Mouse (Mus musculus): ENCODE data around the gene Tmc3. TPM values are rescaled to one million over a fixed set of nuclear protein-coding genes. Genes with fewer than 3 reads are reported as not detected.
A peak's percentile ranks its signal among the peaks of the same experiment; 100 is the strongest.

The Tmc3 gene
- total RNA-seq (2021): under 1 TPM; 0.07 to 0.36 TPM
- long read RNA-seq, experiment 1: 0 reads
- long read RNA-seq, experiment 2: 0 reads

DNA sequence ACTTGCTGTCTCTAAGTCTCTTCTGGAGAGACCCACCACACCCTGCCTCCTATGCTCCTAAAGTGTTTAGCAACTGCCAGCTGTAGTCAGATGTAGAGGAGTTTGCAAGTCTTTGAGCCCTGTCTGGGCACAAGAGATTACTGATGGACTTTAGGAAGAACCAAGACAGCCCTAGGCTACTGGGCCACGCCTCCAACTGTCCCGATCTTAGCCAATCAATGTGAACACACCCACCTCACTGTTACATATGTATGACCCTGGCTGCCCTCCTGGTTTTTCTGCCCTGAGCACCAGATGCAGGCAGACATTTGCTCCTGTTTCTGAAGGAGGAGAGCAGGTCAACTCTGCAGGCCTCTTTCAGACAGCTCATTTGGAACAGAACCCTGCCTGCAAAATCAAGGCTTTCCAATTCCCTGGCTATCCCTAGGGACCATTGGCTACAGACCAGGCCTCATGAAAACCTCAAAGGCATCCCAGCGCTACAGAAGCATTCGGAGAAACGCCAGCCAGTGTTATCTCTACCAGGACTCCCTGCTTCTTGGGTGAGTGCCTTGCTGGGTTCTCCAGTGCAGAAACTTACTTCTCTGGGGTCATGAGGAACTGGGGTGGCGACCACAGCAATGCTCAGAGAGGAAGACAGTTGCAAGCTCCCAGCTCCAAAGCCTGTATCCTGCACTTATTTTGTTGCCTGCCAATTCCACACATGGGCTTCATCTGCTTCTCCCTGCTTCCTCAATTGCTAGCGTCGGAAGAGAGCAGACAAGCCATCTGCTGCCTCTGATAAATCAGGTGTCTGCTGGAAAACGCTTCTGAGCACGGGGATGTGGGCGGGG, at the start of gene Tmc3:
Gene Tmc3, plus strand, starts transcription at position 289 of the 833 bp plus-strand sequence.
- peak in 1 of 2 experiments; percentile 38 for DNase-seq

DNA sequence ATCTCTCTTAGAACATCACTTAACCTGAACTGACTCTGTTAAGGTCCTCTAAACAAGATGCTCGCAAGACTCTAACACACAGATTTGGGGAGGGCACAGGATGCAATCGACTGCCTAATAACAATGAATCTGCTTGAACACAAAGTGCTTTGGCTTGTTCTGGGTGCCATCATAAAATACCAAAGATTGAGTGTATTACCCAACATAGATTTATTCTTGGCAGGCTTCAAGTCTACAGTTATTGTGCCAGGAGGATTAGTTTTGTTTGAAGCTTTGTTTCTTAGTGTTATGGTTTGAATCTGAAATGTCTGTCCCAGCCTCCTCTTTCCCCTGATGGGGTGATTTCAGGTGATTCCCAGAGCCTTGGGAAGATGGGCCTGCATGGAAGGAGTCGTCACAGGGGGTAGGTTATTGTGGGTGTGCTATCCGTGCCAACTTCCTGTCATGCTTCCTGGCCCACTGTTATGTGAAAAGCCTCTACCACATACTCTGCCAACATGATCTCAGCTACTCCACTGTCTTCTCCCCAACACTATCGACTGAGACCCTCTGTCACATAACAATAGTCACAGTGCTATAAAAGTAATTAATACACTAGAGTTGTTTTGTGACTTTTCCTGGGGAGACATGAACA, 43.1 kb upstream of the Tmc3 start:
- DNase-seq: no peak

DNA sequence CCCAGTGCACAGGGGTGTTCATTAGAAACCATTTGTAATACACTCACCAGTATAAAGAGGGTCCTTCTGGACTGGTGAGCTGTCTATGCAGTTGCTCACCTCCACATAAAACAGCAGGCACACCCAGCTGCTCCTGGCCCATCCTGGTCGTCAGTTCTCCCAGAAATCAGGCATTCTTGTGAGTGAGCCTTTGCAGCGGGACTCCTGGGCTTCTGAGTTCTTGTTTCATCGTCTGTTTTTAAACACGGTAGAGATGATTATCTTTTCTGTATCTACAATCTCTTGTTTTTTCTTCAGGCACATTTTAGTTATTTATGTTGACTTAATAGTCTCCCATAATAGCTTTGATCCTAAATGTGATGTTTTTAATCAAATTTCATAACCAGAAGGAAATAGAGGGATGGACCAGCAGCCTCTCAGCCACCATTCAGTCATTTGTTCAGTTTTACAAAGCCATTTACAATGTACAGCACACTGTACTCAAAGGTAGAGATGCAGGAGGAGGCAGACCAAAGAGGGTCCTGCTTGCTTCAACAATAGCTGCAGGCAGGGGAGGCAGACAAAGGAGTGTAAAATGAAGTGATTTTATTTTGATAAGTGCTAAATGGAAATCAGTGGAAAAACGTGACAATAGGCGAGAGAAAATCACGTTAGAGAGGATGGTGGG, 35.9 kb upstream of the Tmc3 start:
- no peak for DNase-seq

DNA sequence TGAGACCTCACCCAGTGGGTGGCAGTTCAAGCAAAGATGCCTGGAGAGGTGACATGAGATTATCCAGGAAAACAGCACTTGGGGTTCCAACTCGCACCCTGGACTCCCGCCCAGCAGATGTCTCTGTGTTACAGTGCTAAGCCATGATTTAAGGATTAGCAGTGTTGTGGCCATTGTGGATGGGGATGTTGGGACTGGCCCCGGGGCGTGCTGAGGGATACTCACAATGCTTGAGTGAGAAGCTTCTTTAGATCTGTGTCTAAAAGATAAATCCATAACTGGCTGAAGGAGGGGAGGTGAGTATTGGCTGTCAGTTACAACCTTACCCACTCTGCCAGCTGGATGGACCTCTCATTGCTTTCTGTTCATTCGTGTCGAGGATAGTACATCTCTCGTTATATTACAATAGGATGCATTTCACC, 35.4 kb upstream of the Tmc3 start:
- no peak for DNase-seq

DNA sequence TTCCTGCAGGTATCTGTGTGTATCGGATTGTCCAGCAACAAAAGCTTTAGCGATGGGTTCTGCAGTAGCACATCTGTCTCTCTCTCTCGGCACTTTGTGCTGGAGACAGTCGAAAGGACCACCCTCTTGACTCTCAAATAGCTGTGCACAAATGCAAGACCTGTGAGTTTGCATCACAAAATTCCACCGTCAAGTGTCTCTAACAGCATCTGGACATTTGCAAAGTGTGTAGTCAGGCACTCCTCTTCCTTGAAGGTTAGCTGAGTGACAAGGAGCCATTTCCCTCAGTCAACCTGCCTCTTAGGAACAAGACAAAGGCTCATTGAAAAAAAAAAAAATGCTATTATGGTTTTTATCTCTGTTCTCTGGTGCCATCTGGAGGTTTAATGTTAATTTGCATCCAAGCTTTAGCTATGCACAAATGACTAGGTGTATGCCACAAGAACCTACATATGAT, 34.7 kb upstream of the Tmc3 start:
- peak in 1 of 2 experiments; percentile 13 for DNase-seq

DNA sequence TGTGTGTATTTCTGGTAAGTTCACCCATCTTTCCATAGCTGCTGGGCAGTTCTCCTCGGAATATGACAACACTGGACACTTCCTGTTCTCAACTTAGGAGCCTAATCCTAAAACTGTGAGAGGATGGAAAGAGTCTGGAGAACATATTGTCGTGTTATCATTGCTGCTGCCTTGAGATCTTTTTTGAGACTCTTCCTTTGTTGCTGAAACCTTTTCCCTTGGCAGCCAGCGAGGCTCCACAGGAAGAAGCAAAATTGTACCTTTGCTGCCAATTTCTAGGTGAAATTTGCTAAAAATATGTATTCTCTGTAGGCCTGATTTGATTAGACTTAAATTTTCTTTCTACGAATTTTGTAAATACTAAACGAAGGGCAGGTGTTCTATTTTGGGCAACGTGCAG, 30.2 kb upstream of the Tmc3 start:
- DNase-seq: no peak

DNA sequence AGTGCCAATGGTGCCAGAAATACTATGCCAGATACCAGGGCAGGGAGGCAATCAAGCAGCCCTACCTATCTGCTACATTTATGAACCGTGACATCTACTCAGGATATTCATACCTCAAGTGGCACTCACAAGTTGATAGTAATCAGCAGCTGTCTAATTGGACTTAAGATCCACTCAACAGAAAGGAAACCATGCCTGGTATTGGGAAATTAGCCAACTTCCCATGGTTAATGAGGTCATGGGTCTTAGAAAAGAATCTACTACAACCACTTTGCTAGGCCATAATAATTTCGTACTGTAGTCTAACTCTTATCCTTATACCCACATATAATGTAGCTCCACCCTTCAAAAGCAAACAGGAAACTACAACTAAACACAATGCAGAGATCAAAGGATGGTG, 28.2 kb upstream of the Tmc3 start:
- no peak for DNase-seq

DNA sequence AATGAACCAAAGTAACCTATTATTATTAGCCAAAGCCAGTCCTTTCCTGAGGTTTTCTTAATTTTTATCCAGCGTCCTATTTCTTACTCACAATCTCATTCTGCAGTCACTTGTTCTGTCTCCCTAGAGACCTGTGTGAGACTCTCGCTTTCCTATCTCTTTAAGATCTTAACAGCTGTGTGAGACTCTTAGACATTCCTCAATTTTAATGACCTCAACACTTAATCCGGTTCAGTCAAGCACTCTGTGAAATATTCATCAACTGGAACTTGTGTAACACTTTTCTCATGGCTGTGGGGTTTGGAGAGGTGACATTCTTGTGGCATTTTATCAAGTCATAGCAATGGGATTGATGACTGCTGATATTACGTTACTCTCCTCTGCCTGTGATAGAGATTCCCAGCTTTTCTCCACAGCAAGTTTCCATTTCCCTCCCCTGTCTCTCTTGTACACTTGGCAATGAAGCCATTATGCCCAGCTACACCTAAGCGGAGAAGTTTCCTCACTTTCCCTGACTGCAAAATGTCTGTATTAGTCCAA, 25.9 kb upstream of the Tmc3 start:
- no peak for DNase-seq

DNA sequence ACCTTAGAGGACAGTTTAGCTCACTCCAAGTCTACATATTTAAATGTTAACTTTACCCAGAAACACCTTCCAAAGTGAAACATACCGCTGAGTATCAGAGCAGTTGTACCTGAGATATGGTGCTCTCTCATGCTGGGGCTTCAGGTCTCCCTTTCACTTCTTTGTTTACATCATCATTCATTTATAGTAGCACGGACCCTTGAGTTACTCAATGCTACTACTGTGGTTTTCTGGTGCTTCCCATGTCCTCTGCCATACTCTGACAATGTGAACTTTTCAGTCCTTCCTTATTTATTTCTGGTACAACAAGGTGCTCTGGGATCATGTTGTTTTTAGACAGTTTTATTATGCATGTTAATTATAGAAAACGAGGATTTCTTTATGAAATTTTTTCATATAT, 25.2 kb upstream of the Tmc3 start:
- no peak for DNase-seq

DNA sequence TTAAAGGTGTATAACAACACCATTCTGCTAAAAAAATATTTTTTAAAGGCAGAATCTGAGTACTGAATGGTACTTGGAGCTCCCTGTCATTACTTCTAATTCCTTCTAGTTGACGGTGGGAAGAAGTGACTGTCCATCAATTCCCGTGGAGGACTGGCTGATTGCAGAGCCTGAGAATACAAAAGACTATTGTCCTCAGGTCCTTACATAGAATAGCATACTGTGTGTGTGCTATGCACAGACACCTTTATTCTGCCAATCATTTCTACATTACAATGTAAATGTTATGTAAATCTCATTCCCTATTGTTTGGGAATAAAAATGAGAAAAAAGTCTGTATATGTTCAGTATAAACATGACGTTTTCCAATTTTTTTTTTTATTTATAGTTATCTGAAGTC, 22.9 kb upstream of the Tmc3 start:
- DNase-seq: no peak

DNA sequence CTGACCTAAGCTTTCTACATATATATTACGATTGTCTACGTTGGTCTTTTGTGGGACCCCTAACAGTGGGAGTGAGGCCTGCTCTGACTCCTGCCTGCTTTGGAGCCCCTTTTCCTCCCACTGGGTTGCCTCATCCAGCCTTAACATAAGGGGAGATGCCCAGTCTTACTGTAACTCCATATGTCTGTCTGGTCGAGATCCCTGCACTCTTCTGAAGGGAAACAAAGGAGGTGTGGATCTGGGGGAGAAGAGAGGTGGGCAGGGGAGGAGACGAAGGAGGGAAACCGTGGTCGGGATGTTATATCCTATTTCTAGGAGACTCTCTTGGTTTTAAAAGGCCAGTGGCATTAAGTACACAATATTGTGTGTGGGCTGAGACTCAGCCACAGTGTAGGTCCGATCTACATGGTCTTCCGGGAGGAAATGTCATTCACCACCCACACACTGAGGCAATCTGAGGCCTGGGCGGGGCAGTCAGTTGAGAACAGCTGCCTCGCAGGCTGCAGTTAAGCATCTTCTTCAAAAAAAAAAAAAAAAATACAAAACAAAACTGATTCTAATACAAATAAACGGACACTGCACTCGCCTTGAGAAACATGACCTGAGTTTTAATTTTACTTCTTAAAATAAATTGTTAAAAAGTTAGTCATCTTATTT, 20.0 kb upstream of the Tmc3 start:
- peak; percentile 15 to 39 for DNase-seq

DNA sequence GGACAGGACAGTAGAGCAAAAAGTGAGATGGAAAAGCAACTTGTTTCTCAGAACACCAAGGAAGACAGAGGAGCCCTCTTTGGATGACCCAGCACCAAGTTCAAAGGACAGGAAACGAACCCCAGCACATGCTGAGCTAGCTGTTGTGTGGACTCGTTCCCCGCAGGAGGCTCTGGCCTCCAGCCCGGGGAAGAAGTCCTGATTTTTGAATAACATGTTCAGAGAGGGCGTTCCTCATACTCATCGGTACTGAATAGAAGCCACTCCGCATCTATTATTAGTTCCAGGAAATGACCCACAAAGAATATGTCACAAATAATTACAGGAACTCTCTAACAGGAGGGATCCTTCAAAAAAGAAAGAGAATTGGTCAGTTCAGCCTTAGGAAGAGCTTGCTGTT, 18.8 kb upstream of the Tmc3 start:
- peak; percentile 13 to 42 for DNase-seq

DNA sequence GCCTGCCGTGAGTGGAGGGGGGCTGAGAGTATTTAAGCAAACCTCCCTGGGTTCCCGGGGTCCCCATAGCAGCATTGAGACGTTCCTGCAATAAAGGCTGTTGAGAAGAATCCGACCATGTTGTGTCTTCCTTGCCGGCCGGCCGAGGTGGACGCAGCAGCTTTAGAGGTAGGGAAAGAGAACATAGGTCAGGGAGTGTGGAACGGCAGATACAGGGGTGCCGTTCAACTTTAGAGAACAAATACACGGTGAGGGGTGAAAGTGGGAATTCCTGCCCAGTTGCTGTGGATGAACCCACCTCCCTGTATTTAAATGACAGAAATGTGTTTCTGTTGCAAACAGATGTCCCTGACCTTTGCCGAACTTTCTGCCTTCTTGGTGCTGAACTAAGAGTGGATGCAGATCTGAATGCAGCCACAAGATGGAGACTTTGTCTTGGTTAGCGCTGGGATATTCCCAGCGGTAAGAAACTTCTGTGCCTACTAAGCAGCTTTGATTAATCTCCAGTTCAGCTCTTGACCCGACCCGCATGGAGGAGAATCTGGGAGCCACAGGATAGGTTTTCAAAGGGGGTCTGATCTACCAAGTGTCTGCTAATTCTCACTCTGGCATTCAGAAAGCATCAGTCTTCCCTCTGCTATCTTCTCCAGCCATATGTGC, 16.8 kb upstream of the Tmc3 start:
- DNase-seq: peak; percentile 11 to 65

DNA sequence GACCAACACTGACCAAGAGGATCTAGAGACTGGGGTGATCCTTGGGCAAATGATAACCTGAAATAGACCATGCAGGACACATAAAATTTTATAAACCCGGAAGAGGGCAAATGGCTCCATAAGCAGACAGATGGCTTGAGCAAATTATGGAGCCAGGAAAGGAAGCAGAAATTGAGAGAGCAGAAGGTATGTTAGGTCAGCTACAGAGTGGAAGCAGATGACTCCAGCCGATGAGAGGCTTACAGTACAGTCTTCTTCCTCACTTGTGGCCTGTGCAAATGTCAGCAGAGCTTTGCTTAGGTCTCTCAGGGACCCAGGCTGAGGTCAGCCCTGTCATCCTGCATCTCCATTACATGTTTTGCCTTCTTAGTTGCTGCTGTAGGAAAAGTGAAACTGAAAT, 15.9 kb upstream of the Tmc3 start:
- DNase-seq: no peak

DNA sequence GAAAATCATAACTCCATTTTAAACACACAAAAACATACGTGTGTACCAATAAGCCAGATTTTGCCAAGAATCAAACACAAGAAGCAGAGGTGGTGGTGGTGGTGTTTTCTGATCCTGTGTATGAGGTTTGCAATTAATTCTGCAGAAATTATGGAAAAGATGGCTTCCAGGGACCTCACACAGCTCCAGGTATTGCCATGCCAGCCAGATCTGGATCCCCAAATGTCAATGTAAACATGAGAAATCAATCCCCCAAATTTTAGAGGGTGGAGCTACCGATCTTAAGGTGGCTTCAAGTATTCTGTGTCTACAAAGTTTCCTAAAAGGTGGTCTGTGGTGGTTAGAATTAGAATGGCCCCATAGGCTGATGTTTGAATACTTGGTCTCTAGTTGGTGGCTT, 15.3 kb upstream of the Tmc3 start:
- no peak for DNase-seq

DNA sequence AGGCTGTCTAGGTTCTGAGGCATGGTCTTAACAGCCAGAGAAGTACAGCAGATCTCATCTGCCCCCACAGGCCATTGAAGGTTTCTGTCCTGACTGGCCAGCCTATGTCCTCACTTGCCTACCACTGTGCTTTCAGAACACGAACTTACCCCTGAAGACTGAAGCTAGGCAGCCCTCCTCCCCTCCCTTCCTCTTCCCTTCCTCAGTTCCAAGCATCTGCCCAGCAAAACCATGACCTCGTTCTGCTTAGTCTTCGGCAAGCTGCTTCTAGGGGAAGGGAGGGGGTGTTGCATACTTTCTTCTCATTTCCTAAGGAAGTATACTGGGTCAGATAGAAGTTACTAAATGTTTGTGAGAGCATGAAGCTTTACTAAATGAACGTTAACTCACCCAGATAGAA, 13.7 kb upstream of the Tmc3 start:
- no peak for DNase-seq

DNA sequence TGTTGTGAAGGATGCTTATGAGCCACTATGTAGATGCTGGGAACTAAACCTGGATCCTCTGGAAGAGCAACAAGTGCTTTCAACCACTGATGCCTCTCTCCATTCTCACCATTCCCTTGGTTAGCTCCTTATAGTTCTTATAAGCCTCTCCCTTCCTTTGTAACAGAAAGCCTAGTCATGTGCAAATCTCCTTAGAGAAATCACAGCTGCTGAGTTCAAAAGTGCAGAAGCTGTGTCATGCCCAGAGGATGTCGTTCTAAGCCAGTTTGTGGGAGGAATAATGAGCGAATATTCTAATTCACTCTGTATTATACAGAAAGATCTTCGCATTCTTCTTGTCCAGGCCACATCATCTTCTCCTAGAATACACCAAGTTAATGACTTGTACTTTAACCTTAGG, 12.8 kb upstream of the Tmc3 start:
- no peak for DNase-seq

DNA sequence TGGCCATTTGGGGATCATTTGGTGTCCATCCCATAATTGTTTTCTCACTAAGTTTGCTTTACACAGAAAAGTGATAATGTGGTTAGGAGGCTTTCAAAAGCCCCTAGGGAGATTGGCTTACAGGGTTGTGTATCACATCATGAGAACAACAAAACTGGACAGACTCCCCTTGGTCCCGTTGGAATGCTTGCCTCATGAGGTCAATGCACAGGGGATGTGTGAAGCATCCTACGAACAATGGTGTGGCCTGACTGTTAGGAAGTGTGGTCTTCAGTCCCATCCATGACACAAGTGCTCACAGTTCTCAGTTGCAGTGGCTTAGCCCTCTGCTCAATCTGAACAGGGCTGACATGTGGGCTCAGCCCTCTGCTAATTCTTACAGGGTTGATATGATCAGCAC, 12.3 kb upstream of the Tmc3 start:
- DNase-seq: no peak

DNA sequence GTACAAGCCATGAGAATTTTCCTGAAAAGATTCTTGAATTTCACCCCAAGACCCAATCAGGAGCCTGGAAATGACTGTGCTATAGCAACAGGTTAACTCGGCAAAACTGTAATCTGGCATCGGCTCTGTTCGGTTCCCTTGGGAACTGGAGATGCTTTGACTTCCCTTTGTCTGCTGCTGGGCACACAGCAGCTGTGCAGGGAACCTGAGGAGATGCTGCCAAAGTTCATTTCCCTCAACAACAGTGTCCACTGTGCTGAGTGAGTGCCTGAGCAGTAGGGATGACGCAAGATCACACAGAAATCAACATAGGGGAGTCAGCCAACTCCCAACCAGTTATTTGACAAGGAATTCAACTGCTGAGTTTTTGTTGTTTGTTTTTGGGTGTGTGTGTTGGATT, 3.8 kb upstream of the Tmc3 start:
- DNase-seq: no peak

DNA sequence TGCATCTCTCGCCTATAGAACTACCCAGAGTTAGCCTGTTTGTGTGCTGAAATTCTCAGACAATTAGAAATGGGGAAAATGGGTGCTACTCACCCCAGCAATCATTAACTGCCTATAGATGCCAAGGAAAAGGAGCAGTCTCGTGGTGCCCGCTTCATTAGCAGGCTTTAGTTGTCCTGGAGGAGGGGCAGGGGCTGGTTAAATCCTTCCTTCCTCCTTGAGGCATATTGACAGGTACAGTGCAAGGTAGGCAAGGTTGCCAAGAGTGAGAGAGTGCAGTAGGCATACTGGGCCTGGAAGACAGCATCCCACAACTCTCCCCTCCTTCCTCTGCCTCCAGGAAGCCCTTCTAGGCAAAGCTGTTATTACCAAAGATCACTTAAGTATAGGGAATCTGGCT, 9.3 kb downstream of the Tmc3 start:
- DNase-seq: no peak

DNA sequence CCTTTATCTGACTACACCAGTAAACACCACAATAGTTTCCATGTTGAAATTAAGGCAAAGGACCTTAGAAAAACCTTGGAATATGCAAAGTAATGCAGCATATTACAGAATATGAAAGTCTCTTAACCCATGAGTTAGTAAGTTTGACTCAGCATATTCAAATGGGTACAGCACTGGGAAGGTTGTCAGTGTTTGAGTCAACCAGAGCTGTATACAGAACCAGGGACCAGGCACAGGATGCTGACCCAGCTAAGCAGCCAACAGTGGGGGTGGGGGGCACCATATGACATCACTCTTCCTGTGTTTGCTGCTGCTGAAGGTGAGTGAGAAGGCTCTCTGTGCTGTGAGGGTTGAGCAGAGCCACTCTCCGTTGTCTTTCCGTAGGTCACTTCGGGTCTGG, 12.3 kb downstream of the Tmc3 start:
- DNase-seq: no peak
